Mouse (Mus musculus): ENCODE measurements around the gene Fam189b.
"Not testable (repeated sequence)": the region's sequence is repeated elsewhere in the genome, so short reads cannot be mapped to it uniquely, and the experiment has no call there.

The Fam189b gene

GRCm38 (mm10) chr3:89183058-89183958, at the start of gene Fam189b:
Gene Fam189b (plus strand): TSS chr3:89183143.
- peak; percentile 90 for ATAC-seq (ENCODE audit: low TSS enrichment)

GRCm38 (mm10) chr3:89133752-89134151, 49.2 kb upstream of the Fam189b start:
- ATAC-seq (ENCODE audit: low TSS enrichment), result no peak

GRCm38 (mm10) chr3:89135958-89136357, 47.0 kb upstream of the Fam189b start, which contains the start of gene Pklr:
Gene Pklr (plus strand): TSS chr3:89136142.
- ATAC-seq (ENCODE audit: low TSS enrichment), result no peak

GRCm38 (mm10) chr3:89136365-89136764, 46.6 kb upstream of the Fam189b start:
- no peak for ATAC-seq (ENCODE audit: low TSS enrichment)

- no peak for ATAC-seq (ENCODE audit: low TSS enrichment)
Measured at GRCm38 (mm10) chr3:89144821-89145220, 38.1 kb upstream of the Fam189b start.

- no peak for ATAC-seq (ENCODE audit: low TSS enrichment)
Measured at GRCm38 (mm10) chr3:89145566-89145965, 37.4 kb upstream of the Fam189b start.

- ATAC-seq (ENCODE audit: low TSS enrichment), result no peak
Measured at GRCm38 (mm10) chr3:89147101-89147978, 35.6 kb upstream of the Fam189b start.

GRCm38 (mm10) chr3:89147979-89148311, 35.0 kb upstream of the Fam189b start:
- no peak for ATAC-seq (ENCODE audit: low TSS enrichment)

- ATAC-seq (ENCODE audit: low TSS enrichment), result no peak
Measured at GRCm38 (mm10) chr3:89148567-89148966, 34.4 kb upstream of the Fam189b start.

- no peak for ATAC-seq (ENCODE audit: low TSS enrichment)
Measured at GRCm38 (mm10) chr3:89152084-89152835, 30.7 kb upstream of the Fam189b start.

GRCm38 (mm10) chr3:89156951-89157350, 26.0 kb upstream of the Fam189b start:
- ATAC-seq (ENCODE audit: low TSS enrichment), result no peak

GRCm38 (mm10) chr3:89158651-89159050, 24.3 kb upstream of the Fam189b start:
- ATAC-seq (ENCODE audit: low TSS enrichment), result peak; percentile 75; the same call in 1 of the 2 replicates

- ATAC-seq (ENCODE audit: low TSS enrichment), result peak; percentile 38; the same call in 1 of the 2 replicates
Measured at GRCm38 (mm10) chr3:89159211-89159610, 23.7 kb upstream of the Fam189b start.

- ATAC-seq (ENCODE audit: low TSS enrichment), result peak; percentile 12; the same call in 1 of the 2 replicates
Measured at GRCm38 (mm10) chr3:89159616-89160344, 23.2 kb upstream of the Fam189b start, which contains the start of gene Hcn3. Gene Hcn3 (minus strand): TSS chr3:89160196.

- not testable (repeated sequence) for ATAC-seq (ENCODE audit: low TSS enrichment)
Measured at GRCm38 (mm10) chr3:89161207-89161606, 21.7 kb upstream of the Fam189b start.

- ATAC-seq (ENCODE audit: low TSS enrichment), result no peak
Measured at GRCm38 (mm10) chr3:89161786-89162185, 21.2 kb upstream of the Fam189b start.

GRCm38 (mm10) chr3:89163123-89163522, 19.8 kb upstream of the Fam189b start:
- no peak for ATAC-seq (ENCODE audit: low TSS enrichment)

GRCm38 (mm10) chr3:89163643-89164245, 19.2 kb upstream of the Fam189b start:
- no peak for ATAC-seq (ENCODE audit: low TSS enrichment)

- ATAC-seq (ENCODE audit: low TSS enrichment), result peak; percentile 99
Measured at GRCm38 (mm10) chr3:89164506-89165267, 18.3 kb upstream of the Fam189b start, which contains the start of gene Clk2. Gene Clk2 (plus strand): TSS chr3:89164795.
